Mouse (Mus musculus): ENCODE measurements around the gene Papss2. TPM values are rescaled to one million over a fixed set of nuclear protein-coding genes. Genes with fewer than 3 reads are reported as not detected.
A peak's percentile ranks its signal among the peaks of the same experiment; 100 is the strongest.

The Papss2 gene
- total and polyA plus RNA-seq, 2 experiments from 2014 or later: 1.8 to 5.9 TPM

GRCm38 (mm10) chr19:32587727-32588126 is 7.9 kb upstream of the Papss2 start:
- 60% methylated on average over 6 of the region's 6 CpGs for WGBS
- Histone ChIP-seq H3K9me3 (ENCODE audit: low read length) (no peaks in the 10 kb centered on the region), H3K4me1 (ENCODE audit: insufficient read depth, low read length) (no peaks in the 10 kb centered on the region), H3K36me3 (ENCODE audit: insufficient read depth, low read length) (no peaks in the 10 kb centered on the region), H3K4me3 (ENCODE audit: low read depth, low read length) (no peak overlapping the region), H3K9ac (replicated peaks; ENCODE audit: low read length, poor library complexity, severe bottlenecking) (no peak overlapping the region), H3K27me3 (ENCODE audit: insufficient read depth, low read length) (no peaks in the 10 kb centered on the region), H3K27ac (ENCODE audit: low read depth, low read length) (no peak overlapping the region), H3K4me2 (ENCODE audit: low read depth, low read length, poor library complexity, severe bottlenecking) (no peak overlapping the region)
- ATAC-seq (ENCODE audit: low FRiP score) (no peak), DNase-seq (ENCODE audit: low spot score) (no peak)
- TF ChIP-seq CTCF (IDR thresholded peaks at IDR 0.05): no peak

GRCm38 (mm10) chr19:32592749-32593148 is 2.8 kb upstream of the Papss2 start:
- Histone ChIP-seq H3K4me1 (ENCODE audit: insufficient read depth, low read length) (no peaks in the 10 kb centered on the region; the same call in 1 of the 2 replicates), H3K9ac (replicated peaks; ENCODE audit: low read length, poor library complexity, severe bottlenecking) (no peak overlapping the region), H3K9me3 (ENCODE audit: low read length) (no peaks in the 10 kb centered on the region), H3K27ac (ENCODE audit: low read depth, low read length) (no peak overlapping the region), H3K27me3 (ENCODE audit: insufficient read depth, low read length) (peaks cover 8% of the 10 kb centered on the region; the same call in 1 of the 2 replicates), H3K4me2 (ENCODE audit: low read depth, low read length, poor library complexity, severe bottlenecking) (no peak overlapping the region), H3K36me3 (ENCODE audit: insufficient read depth, low read length) (no peaks in the 10 kb centered on the region), H3K4me3 (ENCODE audit: low read depth, low read length) (no peak overlapping the region)
- no peak for DNase-seq (ENCODE audit: low spot score)
- 89% methylated on average over 7 of the region's 7 CpGs for WGBS
- ATAC-seq (ENCODE audit: low FRiP score): no peak
- TF ChIP-seq CTCF (IDR thresholded peaks at IDR 0.05): no peak

- no peaks in the 10 kb centered on the region for H3K36me3 ChIP-seq (ENCODE audit: insufficient read depth, low read length)
- 84% methylated on average over 5 of the region's 5 CpGs for WGBS
- ATAC-seq (ENCODE audit: low FRiP score) (no peak), DNase-seq (ENCODE audit: low spot score) (no peak)
- H3K9me3 ChIP-seq (ENCODE audit: low read length): no peaks in the 10 kb centered on the region
- peak; percentile 42 for TF ChIP-seq CTCF (IDR thresholded peaks at IDR 0.05)
- no peak overlapping the region for H3K4me3 ChIP-seq (ENCODE audit: low read depth, low read length)
- peaks cover 8% of the 10 kb centered on the region; the same call in 1 of the 2 replicates for H3K27me3 ChIP-seq (ENCODE audit: insufficient read depth, low read length)
- H3K9ac ChIP-seq (replicated peaks; ENCODE audit: low read length, poor library complexity, severe bottlenecking): no peak overlapping the region
- H3K27ac ChIP-seq (ENCODE audit: low read depth, low read length): no peak overlapping the region
- H3K4me2 ChIP-seq (ENCODE audit: low read depth, low read length, poor library complexity, severe bottlenecking): no peak overlapping the region
- H3K4me1 ChIP-seq (ENCODE audit: insufficient read depth, low read length): no peaks in the 10 kb centered on the region; the same call in 1 of the 2 replicates
These were observed 1.7 kb upstream of the Papss2 start for GRCm38 (mm10) chr19:32593870-32594269.

GRCm38 (mm10) chr19:32595131-32595505 is 472 bp upstream of the Papss2 start:
- H3K9ac ChIP-seq (replicated peaks; ENCODE audit: low read length, poor library complexity, severe bottlenecking): 0 out of 2 replicates have a peak overlapping the region, but pooled peaks have one; percentile 47
- 19% methylated on average over 8 of the region's 8 CpGs for WGBS
- no peak for DNase-seq (ENCODE audit: low spot score)

GRCm38 (mm10) chr19:32599006-32599405 is 3.4 kb downstream of the Papss2 start:
- Histone ChIP-seq H3K4me2 (ENCODE audit: low read depth, low read length, poor library complexity, severe bottlenecking) (no peak overlapping the region), H3K9ac (replicated peaks; ENCODE audit: low read length, poor library complexity, severe bottlenecking) (no peak overlapping the region), H3K4me1 (ENCODE audit: insufficient read depth, low read length) (no peaks in the 10 kb centered on the region; the same call in 1 of the 2 replicates), H3K9me3 (ENCODE audit: low read length) (no peaks in the 10 kb centered on the region), H3K36me3 (ENCODE audit: insufficient read depth, low read length) (no peaks in the 10 kb centered on the region), H3K27ac (ENCODE audit: low read depth, low read length) (no peak overlapping the region), H3K27me3 (ENCODE audit: insufficient read depth, low read length) (peaks cover 8% of the 10 kb centered on the region; the same call in 1 of the 2 replicates), H3K4me3 (ENCODE audit: low read depth, low read length) (no peak overlapping the region)
- TF ChIP-seq CTCF (IDR thresholded peaks at IDR 0.05): no peak
- DNase-seq (ENCODE audit: low spot score) (no peak), ATAC-seq (ENCODE audit: low FRiP score) (no peak)
- 74% methylated on average over 7 of the region's 7 CpGs for WGBS

More at GRCm38 (mm10) chr19:32595131-32595505, 472 bp upstream of the Papss2 start:
- Histone ChIP-seq H3K27ac (ENCODE audit: low read depth, low read length) (no peak overlapping the region), H3K4me2 (ENCODE audit: low read depth, low read length, poor library complexity, severe bottlenecking) (peak overlapping the region; percentile 64), H3K4me1 (ENCODE audit: insufficient read depth, low read length) (no peaks in the 10 kb centered on the region; the same call in 1 of the 2 replicates), H3K4me3 (ENCODE audit: low read depth, low read length) (peak overlapping the region; percentile 52), H3K9me3 (ENCODE audit: low read length) (no peaks in the 10 kb centered on the region), H3K36me3 (ENCODE audit: insufficient read depth, low read length) (no peaks in the 10 kb centered on the region), H3K27me3 (ENCODE audit: insufficient read depth, low read length) (peaks cover 8% of the 10 kb centered on the region; the same call in 1 of the 2 replicates)
- no peak for TF ChIP-seq CTCF (IDR thresholded peaks at IDR 0.05)
- 0 out of 2 replicates have a peak, but pooled peaks have one; percentile 23 for ATAC-seq (ENCODE audit: low FRiP score)

- Histone ChIP-seq H3K9ac (replicated peaks; ENCODE audit: low read length, poor library complexity, severe bottlenecking) (no peak overlapping the region), H3K4me3 (ENCODE audit: low read depth, low read length) (no peak overlapping the region), H3K4me1 (ENCODE audit: insufficient read depth, low read length) (no peaks in the 10 kb centered on the region; the same call in 1 of the 2 replicates), H3K36me3 (ENCODE audit: insufficient read depth, low read length) (no peaks in the 10 kb centered on the region), H3K27ac (ENCODE audit: low read depth, low read length) (no peak overlapping the region), H3K9me3 (ENCODE audit: low read length) (no peaks in the 10 kb centered on the region), H3K27me3 (ENCODE audit: insufficient read depth, low read length) (peaks cover 8% of the 10 kb centered on the region; the same call in 1 of the 2 replicates), H3K4me2 (ENCODE audit: low read depth, low read length, poor library complexity, severe bottlenecking) (no peak overlapping the region)
- TF ChIP-seq CTCF (IDR thresholded peaks at IDR 0.05): no peak
- DNase-seq (ENCODE audit: low spot score) (no peak), ATAC-seq (ENCODE audit: low FRiP score) (no peak)
- WGBS: 73% methylated on average over 5 of the region's 5 CpGs
These were observed 3.8 kb downstream of the Papss2 start for GRCm38 (mm10) chr19:32599436-32599835.

All from midbrain, postnatal 0 days (tissue).